Mouse (Mus musculus): ENCODE data around the gene Hoxd13. TPM values are rescaled to one million over a fixed set of nuclear protein-coding genes. Genes with fewer than 3 reads are reported as not detected.

The Hoxd13 gene
- polyA plus RNA-seq, 1 experiment from 2014 or later = not detected

GRCm38 (mm10) chr2:74703720-74704392 is 35.7 kb downstream of the Hoxd13 start:
- H3K4me2 ChIP-seq (ENCODE audit: low read depth, low read length) = no peak overlapping the region
- H3K27me3 ChIP-seq (ENCODE audit: control insufficient read depth, insufficient read depth, low read depth, low read length) = peaks cover 95% of the 10 kb centered on the region
- no peak overlapping the region for H3K9ac ChIP-seq (ENCODE audit: low read length)
- H3K27ac ChIP-seq (ENCODE audit: low read length) = no peak overlapping the region
- H3K4me3 ChIP-seq (ENCODE audit: low read length) = no peak overlapping the region
- no peaks in the 10 kb centered on the region for H3K36me3 ChIP-seq (ENCODE audit: control insufficient read depth, insufficient read depth, low read length)
- ATAC-seq (ENCODE audit: low read depth) = no peak
- 3% methylated on average over 26 of the region's 26 CpGs for WGBS
- H3K9me3 ChIP-seq (ENCODE audit: control insufficient read depth, low read length) = no peaks in the 10 kb centered on the region
- H3K4me1 ChIP-seq (replicated peaks; ENCODE audit: control insufficient read depth, insufficient read depth, low read length) = peaks cover 10% of the 10 kb centered on the region

GRCm38 (mm10) chr2:74704393-74704998 is 36.4 kb downstream of the Hoxd13 start, which contains the start of gene Hoxd8:
Gene Hoxd8 (plus strand): TSS chr2:74704615.
- ATAC-seq (ENCODE audit: low read depth) = peak; percentile 44
- Histone ChIP-seq H3K4me1 (replicated peaks; ENCODE audit: control insufficient read depth, insufficient read depth, low read length) (peaks cover 10% of the 10 kb centered on the region), H3K27ac (ENCODE audit: low read length) (no peak within 1 kb of the TSS), H3K4me2 (ENCODE audit: low read depth, low read length) (peak within 1 kb of the TSS; percentile 81), H3K27me3 (ENCODE audit: control insufficient read depth, insufficient read depth, low read depth, low read length) (peaks cover 95% of the 10 kb centered on the region), H3K9me3 (ENCODE audit: control insufficient read depth, low read length) (no peaks in the 10 kb centered on the region), H3K4me3 (ENCODE audit: low read length) (peak within 1 kb of the TSS; percentile 50), H3K36me3 (ENCODE audit: control insufficient read depth, insufficient read depth, low read length) (no peaks in the 10 kb centered on the region), H3K9ac (ENCODE audit: low read length) (peak within 1 kb of the TSS; percentile 20; the same call in 1 of the 2 replicates)
- 2% methylated on average over 41 of the region's 52 CpGs for WGBS

- Histone ChIP-seq H3K4me3 (ENCODE audit: low read length) (peak overlapping the region; percentile 50), H3K9me3 (ENCODE audit: control insufficient read depth, low read length) (no peaks in the 10 kb centered on the region), H3K27me3 (ENCODE audit: control insufficient read depth, insufficient read depth, low read depth, low read length) (peaks cover 95% of the 10 kb centered on the region), H3K9ac (ENCODE audit: low read length) (peak overlapping the region; percentile 20; the same call in 1 of the 2 replicates), H3K4me2 (ENCODE audit: low read depth, low read length) (peak overlapping the region; percentile 81), H3K36me3 (ENCODE audit: control insufficient read depth, insufficient read depth, low read length) (no peaks in the 10 kb centered on the region), H3K4me1 (replicated peaks; ENCODE audit: control insufficient read depth, insufficient read depth, low read length) (peaks cover 10% of the 10 kb centered on the region), H3K27ac (ENCODE audit: low read length) (no peak overlapping the region)
- peak; percentile 47 for ATAC-seq (ENCODE audit: low read depth)
- WGBS = under 1% methylated on average over 21 of the region's 66 CpGs
Measured at GRCm38 (mm10) chr2:74704999-74705466, 36.9 kb downstream of the Hoxd13 start.

GRCm38 (mm10) chr2:74705467-74706089 is 37.5 kb downstream of the Hoxd13 start:
- Histone ChIP-seq H3K27ac (ENCODE audit: low read length) (no peak overlapping the region), H3K27me3 (ENCODE audit: control insufficient read depth, insufficient read depth, low read depth, low read length) (peaks cover 95% of the 10 kb centered on the region), H3K4me3 (ENCODE audit: low read length) (peak overlapping the region; percentile 50), H3K4me1 (replicated peaks; ENCODE audit: control insufficient read depth, insufficient read depth, low read length) (peaks cover 10% of the 10 kb centered on the region), H3K9me3 (ENCODE audit: control insufficient read depth, low read length) (no peaks in the 10 kb centered on the region), H3K9ac (ENCODE audit: low read length) (0 out of 2 replicates have a peak overlapping the region, but pooled peaks have one; percentile 20), H3K4me2 (ENCODE audit: low read depth, low read length) (peak overlapping the region; percentile 81), H3K36me3 (ENCODE audit: control insufficient read depth, insufficient read depth, low read length) (no peaks in the 10 kb centered on the region)
- under 1% methylated on average over 54 of the region's 85 CpGs for WGBS
- peak; percentile 38 for ATAC-seq (ENCODE audit: low read depth)

GRCm38 (mm10) chr2:74706393-74706960 is 38.4 kb downstream of the Hoxd13 start:
- Histone ChIP-seq H3K9ac (ENCODE audit: low read length) (no peak overlapping the region), H3K4me3 (ENCODE audit: low read length) (no peak overlapping the region)
- no peak for ATAC-seq (ENCODE audit: low read depth)

GRCm38 (mm10) chr2:74707599-74707998 is 39.5 kb downstream of the Hoxd13 start:
- WGBS = 9% methylated on average over 7 of the region's 7 CpGs
- Histone ChIP-seq H3K4me3 (ENCODE audit: low read length) (no peak overlapping the region), H3K9me3 (ENCODE audit: control insufficient read depth, low read length) (no peaks in the 10 kb centered on the region), H3K4me2 (ENCODE audit: low read depth, low read length) (no peak overlapping the region), H3K4me1 (replicated peaks; ENCODE audit: control insufficient read depth, insufficient read depth, low read length) (peaks cover 13% of the 10 kb centered on the region), H3K36me3 (ENCODE audit: control insufficient read depth, insufficient read depth, low read length) (no peaks in the 10 kb centered on the region), H3K27me3 (ENCODE audit: control insufficient read depth, insufficient read depth, low read depth, low read length) (peaks cover 95% of the 10 kb centered on the region), H3K9ac (ENCODE audit: low read length) (no peak overlapping the region), H3K27ac (ENCODE audit: low read length) (no peak overlapping the region)
- ATAC-seq (ENCODE audit: low read depth) = no peak

More at GRCm38 (mm10) chr2:74706393-74706960, 38.4 kb downstream of the Hoxd13 start:
- Histone ChIP-seq H3K27me3 (ENCODE audit: control insufficient read depth, insufficient read depth, low read depth, low read length) (peaks cover 93% of the 10 kb centered on the region), H3K36me3 (ENCODE audit: control insufficient read depth, insufficient read depth, low read length) (no peaks in the 10 kb centered on the region), H3K4me2 (ENCODE audit: low read depth, low read length) (no peak overlapping the region), H3K27ac (ENCODE audit: low read length) (no peak overlapping the region), H3K4me1 (replicated peaks; ENCODE audit: control insufficient read depth, insufficient read depth, low read length) (peaks cover 10% of the 10 kb centered on the region), H3K9me3 (ENCODE audit: control insufficient read depth, low read length) (no peaks in the 10 kb centered on the region)
- 2% methylated on average over 13 of the region's 13 CpGs for WGBS

- H3K27me3 ChIP-seq (ENCODE audit: control insufficient read depth, insufficient read depth, low read depth, low read length) = peaks cover 94% of the 10 kb centered on the region
- ATAC-seq (ENCODE audit: low read depth) = no peak
Measured at GRCm38 (mm10) chr2:74708676-74709075, 40.6 kb downstream of the Hoxd13 start.

GRCm38 (mm10) chr2:74709465-74710419 is 41.6 kb downstream of the Hoxd13 start:
- no peak overlapping the region for H3K4me3 ChIP-seq (ENCODE audit: low read length)
- no peak overlapping the region for H3K9ac ChIP-seq (ENCODE audit: low read length)
- H3K4me1 ChIP-seq (replicated peaks; ENCODE audit: control insufficient read depth, insufficient read depth, low read length) = peaks cover 13% of the 10 kb centered on the region
- 5% methylated on average over 5 of the region's 5 CpGs for WGBS
- H3K36me3 ChIP-seq (ENCODE audit: control insufficient read depth, insufficient read depth, low read length) = no peaks in the 10 kb centered on the region
- H3K27me3 ChIP-seq (ENCODE audit: control insufficient read depth, insufficient read depth, low read depth, low read length) = peaks cover 94% of the 10 kb centered on the region
- no peak for ATAC-seq (ENCODE audit: low read depth)
- H3K9me3 ChIP-seq (ENCODE audit: control insufficient read depth, low read length) = no peaks in the 10 kb centered on the region
- no peak overlapping the region for H3K27ac ChIP-seq (ENCODE audit: low read length)
- no peak overlapping the region for H3K4me2 ChIP-seq (ENCODE audit: low read depth, low read length)

More at GRCm38 (mm10) chr2:74708676-74709075, 40.6 kb downstream of the Hoxd13 start:
- WGBS = 12% methylated on average over 4 of the region's 4 CpGs
- H3K36me3 ChIP-seq (ENCODE audit: control insufficient read depth, insufficient read depth, low read length) = no peaks in the 10 kb centered on the region
- H3K9me3 ChIP-seq (ENCODE audit: control insufficient read depth, low read length) = no peaks in the 10 kb centered on the region
- H3K4me1 ChIP-seq (replicated peaks; ENCODE audit: control insufficient read depth, insufficient read depth, low read length) = peaks cover 13% of the 10 kb centered on the region
- no peak overlapping the region for H3K4me2 ChIP-seq (ENCODE audit: low read depth, low read length)
- no peak overlapping the region for H3K9ac ChIP-seq (ENCODE audit: low read length)
- no peak overlapping the region for H3K4me3 ChIP-seq (ENCODE audit: low read length)
- no peak overlapping the region for H3K27ac ChIP-seq (ENCODE audit: low read length)

Data from lung, embryonic 16.5 days (tissue).